Mouse (Mus musculus) thymus, adult 18-20 months (tissue): ENCODE measurements around the gene Mill2.
A peak's percentile ranks its signal among the peaks of the same experiment; 100 is the strongest.

Experiments used
- DNase-seq, 2 experiments: peaks; one replicate each; pipeline ENCODE4 v3.0.0; 2022; ENCODE audit warnings: mixed read lengths in 2 of 2

The Mill2 gene

DNA sequence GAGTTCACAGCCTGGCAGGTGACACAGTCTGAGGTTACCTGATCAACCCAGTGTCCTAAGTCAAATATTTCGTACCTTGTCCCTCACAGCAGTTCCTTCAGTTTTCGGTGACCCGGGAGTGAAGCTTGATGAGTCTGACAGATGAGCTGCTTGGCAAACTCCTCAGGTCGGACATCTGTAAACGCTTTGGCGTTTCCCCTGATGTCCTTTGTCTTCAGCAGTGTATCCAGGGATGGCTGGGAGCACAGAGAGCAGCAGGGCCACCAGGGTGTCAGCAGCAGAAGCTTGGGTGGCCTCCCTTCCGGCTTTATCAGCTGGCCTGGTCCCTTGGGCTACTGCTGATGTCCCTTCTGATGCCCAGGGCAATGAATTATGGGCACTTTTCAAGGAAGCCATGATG, 38.9 kb downstream of the Mill2 start:
- no peak for DNase-seq

DNA sequence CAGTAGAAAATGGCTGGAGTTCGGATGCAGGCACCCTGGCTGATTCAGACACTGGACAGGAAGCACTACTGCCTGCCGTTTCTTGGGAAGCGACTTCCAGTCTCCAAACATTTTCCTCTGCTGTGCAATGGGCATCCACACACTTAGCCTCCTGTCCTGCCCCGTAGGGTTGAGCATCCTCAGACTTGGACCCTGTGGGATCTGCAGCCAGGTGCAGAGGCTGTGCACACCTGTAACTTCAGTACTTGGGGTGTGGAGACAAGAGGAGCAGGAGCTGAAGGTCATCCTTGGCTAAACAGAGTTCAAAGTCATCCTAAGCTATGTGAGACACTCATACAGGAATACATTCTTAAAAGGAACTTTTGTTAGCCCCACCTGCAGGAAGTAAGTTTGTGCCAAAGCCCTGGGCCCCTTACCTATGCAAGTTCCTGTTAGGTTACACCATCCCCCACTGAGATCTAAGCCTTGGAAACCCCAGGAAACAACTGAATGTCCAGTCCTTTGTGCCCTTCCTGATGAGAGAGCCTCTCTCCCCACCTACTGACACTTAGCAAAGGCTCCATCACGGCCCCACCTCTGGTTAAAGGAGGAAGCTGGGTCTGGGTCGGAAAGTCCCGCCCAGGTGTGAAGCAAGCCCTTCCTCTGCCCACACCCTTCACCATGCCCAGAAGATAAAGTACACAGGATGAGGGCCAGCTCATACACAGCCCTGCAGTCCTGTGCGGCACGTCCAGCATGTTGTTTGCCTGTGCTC, 44.4 kb downstream of the Mill2 start:
- DNase-seq = no peak

DNA sequence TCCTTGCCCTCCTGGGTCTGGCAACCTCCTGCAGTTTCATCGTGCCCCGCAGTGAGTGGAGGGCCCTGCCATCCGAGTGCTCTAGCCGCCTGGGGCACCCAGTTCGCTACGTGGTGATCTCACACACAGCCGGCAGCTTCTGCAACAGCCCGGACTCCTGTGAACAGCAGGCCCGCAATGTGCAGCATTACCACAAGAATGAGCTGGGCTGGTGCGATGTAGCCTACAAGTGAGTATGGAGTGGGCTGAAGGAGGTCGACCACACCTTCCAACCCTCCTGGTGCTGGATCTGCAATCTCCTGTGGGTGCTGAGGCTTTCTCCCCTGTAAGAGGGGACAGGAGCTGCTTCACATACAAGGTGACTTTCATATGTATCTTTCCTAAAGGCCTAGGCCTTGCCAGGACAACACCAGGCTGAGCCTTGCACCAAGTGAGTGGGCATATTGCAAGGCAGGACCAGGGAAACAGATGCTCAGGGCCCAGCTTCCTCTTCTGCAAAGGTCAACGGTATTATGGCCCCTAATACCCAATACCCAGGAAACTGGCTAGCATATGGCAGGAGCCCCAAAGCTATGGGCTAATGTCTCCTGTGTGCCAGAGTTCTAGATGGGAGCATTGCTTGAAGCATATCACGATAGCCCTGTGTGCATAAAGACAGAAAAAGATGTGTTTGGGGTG, 45.1 kb downstream of the Mill2 start:
- DNase-seq = no peak

DNA sequence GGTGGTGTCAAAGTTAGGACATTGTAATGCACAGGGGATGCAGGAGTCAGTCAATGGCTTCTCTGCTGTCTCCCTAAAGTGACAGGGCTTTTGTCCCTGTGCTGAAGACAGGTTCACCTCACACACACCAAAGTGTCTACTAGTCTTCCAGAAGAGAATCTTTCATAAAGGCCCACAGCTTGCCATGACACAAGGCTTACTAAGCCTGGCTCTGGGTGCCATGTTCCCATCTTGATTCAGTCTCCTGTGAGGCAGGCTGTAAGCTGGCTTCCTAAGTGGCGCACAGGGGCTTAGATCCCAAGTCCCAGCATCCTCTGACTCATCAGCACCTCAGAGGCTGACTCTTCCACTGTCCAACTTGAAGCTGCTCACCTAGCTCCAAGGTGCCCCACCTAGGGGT, 47.2 kb downstream of the Mill2 start:
- no peak for DNase-seq

DNA sequence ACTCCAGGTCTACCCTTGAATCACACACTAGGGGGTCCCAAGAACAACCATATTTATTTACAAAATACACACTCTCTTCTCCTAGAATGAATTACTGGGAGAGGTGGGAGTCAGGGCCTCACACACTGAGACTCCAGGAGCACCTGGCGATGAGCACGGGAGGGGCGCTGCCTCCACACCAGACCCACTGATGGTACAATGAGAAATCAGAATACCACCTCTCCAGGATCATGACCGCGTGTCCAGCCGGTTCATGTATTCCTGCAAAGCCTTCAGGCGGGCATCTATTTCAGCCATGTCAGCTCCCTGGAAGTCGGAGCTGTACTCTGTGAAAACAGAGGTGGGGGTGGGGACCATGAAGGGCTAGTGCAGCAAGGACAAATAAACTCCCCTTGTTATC, 51.1 kb downstream of the Mill2 start:
- DNase-seq = no peak

DNA sequence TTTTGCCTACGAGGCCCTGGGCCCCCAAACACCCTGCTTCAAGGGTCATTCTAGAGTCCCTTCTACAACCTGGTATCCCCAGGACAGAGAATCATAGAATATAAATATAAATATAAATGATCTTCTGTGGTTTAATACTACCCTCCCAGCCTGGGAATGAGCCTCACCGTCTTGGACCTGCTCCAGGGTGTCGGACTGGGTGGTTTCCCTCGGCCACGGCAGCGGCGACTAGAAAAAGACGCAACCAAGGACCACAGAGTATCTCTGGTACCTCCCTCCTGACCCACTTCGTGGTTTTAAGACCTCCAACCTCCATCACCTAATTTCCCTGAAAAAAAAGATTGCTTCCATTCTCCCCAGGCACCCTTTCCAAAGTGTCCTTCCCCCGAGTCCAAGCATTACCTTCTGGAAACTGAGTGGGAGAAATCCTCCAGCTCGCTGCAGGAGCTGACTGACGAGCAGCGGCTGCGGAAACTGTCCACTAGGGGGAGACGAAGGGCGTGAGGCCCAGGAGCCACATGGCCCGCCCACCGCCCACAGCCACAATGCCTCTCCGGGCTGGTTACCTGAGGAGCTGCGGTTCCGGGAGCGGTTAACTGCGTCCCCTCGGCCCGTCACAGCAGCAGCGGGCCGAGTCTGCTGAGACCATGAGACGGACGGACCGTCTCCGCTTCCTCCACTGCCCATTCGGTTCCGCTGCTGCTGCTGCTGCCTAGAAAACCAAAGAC, 52.3 kb downstream of the Mill2 start:
- peak; percentile 60 to 65 for DNase-seq

DNA sequence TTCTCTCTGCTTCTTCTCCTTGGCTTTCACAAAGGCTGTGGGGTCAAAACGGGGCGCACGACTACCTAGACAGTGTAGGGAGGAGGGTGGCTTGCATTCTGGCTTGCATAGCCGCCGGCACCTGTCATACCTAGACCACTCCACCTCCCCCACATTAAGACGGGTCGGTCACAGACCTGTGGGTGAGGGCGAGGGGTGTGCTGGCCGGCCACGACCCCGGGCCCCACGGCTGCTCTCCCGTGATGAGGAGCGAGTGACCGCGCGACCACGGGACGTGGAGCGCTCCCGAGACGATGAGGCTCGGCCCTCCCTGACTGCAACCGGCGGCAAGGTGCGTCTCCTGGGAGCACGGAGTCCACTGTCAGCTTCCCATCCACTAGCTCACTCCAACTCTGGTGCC, 53.2 kb downstream of the Mill2 start:
- no peak for DNase-seq

DNA sequence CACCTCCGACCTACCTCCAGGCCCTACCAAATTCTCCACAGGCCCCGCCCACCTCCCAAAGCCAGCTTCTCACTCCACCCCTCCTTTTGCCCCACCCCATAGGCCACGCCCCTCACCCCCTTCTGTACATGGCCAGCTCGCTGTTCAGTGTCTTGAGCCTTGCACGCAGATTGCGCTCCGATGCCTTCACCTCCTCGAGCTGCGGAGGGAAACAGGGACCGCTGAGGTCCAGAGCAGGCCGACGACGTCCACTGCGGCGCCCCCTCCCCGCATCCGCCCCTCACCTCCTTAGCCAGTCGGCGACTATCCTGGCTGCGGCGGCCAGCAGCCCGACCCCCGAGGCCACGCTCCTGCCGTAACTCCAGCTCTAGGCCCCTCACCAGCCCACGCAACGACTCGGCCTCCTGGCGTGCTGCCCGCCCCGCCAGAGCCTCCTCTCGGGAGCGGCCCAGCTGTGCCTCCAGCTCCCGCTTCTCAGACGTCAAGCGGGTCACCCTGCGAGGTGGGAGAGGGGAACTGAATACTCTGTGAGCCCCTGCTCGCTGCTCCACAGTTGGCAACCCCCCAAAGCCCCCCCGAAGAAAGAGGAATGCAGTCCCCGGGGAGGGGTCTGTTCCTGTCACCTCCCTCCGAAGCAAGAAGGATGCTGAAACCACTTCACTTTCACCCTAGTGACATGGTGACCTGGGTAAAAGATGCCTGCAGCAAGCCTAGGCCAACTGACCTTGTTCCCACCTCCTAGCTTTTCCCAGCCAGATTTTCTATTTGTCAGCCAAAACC, 54.1 kb downstream of the Mill2 start:
- no peak for DNase-seq

DNA sequence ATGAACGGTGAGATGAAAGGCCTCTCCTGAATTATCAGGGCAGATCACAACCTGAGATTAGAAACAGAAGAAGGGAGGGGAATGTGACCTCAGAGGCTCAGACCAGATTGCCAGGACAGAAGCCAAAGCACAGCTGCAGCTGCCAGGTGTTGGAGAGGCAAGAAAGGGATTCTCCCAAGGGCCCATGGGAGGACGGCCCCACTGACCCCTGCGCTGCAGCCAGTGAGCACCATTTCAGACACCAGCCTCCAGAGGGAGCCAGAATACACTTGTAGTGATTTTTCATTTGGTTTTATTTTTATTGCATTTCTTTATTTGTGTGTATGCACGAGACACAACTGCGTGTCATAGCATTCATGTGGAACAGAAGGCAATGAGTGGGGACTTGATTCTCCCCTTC, 56.8 kb downstream of the Mill2 start:
- no peak for DNase-seq

DNA sequence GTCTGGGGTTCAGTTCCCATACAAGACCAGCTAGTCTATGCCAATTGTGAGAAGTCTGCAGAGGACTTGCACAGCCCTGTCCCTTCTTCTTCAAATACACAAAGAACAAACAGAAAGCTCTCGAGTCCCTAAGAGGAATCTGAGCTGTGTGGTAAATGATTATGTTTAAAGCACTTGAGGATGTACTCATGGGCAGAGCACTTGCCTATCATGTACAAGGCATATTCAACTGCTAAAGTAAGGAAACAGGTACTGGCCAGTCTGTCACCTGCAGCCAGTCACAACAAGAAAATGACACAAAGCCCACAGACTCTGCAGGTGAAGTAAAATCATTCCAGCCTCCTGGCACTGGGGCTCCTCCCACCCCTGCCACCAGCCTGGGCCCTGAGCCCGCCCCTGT, 60.7 kb downstream of the Mill2 start:
- DNase-seq = no peak

DNA sequence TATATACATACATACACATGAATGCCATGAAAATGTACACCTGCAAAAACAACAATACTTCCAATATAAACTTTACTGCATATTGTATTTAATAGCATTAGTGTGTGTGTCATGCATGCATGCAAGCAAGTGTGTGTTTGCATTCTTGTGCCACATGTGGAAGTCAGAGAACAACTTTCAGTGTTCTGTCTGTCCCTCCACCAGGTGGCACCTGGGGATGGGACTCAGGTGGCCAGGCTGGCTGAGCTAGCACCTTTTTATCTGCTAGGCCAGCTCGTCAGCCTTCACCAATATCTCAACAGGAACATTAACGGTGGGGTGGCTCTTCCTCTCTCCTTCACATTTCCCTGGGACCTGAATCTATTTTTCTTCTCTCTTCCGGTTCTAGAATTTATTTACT, 62.7 kb downstream of the Mill2 start:
- no peak for DNase-seq

DNA sequence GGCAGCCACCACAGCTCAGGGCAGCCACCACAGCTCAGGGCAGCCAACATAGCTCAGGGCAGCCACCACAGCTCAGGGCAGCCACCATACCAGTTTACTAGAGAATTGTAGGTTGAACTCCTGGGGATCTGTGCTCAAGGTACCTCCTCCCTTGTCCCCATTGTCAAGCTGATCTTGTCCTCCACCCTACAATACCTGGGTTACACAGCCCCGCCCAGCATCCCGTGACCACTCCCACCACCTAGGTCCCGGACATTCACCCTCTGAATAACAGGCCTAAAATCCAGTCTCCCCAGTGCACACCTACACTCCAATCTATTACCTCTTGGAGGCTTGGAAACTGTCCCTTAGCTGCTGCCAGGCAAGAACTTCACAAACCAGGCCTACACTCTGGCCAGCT, 65.2 kb downstream of the Mill2 start:
- no peak for DNase-seq

DNA sequence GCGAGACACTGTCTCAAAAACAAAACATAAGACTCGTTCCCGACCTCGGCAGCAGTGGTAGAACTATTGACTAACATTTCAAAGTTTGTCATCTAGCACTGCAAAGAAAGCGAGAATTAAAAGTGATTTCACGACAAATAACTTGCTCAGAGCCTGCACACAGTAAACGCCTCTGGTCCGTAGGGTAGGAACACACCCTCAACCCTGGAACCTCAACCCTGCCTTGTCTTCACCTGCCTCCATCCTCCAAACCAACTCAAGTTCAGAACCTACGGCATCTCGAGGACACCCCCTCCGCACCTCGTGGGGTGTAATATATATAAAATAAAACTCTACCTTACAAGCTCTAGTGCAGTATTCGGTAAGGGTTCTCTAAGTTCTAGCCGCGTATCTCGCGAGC, 70.0 kb downstream of the Mill2 start:
- no peak for DNase-seq

DNA sequence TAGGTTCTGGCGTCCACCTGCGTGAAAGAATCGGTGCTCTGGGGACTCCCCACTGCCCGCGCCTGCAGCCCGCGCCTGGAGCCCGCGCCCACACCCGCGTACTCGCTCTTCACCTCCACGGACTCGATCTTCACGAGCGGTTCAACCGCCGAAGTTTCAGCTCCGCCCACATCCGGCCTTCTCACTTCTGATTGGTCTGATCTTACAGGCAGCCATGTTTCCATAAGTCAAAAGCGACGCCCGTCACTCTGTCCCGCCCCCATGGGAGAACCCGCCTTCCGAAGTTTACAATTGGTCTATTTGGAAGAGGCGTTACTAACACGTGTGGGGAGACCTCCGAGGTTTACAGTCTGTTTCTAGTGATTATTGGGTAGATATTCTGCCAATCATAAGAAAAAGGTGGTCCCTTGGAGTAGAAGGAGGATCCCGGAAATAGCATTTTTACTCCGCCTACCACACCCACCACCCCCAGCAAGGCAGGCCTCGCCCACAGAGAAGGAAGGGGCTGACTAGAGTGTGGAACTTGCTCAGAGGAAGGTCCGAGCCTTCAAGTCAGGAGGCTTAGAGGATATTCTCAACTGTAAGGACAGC, 70.6 kb downstream of the Mill2 start, which contains the start of gene Ccdc61:
Gene Ccdc61 (minus strand): TSS at position 175 of the 591 bp plus-strand sequence.
- peak; percentile 96 to 99 for DNase-seq
